Mouse (Mus musculus): ENCODE results near the gene Olfr1248. TPM values are rescaled to one million over a fixed set of nuclear protein-coding genes. Genes with fewer than 3 reads are reported as not detected.
"Not testable (repeated sequence)": the region's sequence is repeated elsewhere in the genome, so short reads cannot be mapped to it uniquely, and the experiment has no call there.

Gene Olfr1248
- total RNA-seq (2017) = not detected in 3 replicates

DNA sequence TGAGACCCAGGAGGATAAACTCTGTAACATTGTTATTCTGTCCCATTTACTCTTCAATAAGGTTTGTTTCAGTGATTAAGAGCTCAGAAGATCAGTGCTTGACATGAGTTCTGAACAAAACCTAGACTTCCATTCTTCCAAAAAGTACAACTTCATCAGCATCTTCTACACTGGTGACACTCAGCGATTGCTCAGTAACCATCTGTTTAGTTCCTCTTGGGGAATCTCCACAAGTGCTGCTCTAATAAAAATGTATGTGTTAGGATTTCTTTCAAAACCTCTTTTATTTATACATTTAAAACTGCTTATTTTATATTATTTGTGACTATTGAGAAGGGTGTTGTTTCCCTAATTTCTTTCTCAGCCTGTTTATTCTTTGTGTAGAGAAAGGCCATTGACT lies at the start of gene Olfr1248:
Olfr1248 (minus strand) TSS at position 101 of the 400 bp plus-strand sequence.
- not testable (repeated sequence) for ATAC-seq (replicated peaks; ENCODE audit: insufficient number of reproducible peaks, low FRiP score, low TSS enrichment, poor library complexity, severe bottlenecking)

DNA sequence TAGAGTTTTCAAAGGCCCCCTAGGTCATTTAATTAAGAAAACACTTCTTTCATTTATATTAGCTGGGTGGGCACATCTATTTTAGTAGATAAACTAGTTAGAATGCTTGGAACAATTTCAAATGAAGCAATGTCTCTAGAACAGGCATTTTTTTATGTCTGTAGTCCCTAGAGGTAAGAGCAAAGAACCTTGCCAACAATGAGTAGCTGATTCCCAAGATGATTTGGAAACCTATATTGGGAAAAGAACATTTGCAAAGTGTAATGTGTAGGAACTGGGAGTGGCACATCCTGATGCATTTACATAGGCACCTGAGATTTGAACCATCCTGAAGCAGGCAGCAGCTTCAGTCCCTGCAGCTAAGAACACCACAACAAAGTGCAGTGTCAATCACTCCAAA lies 43.3 kb upstream of the Olfr1248 start, which contains the start of gene Olfr1250:
Olfr1250 (minus strand) TSS at position 101 of the 400 bp plus-strand sequence.
- no peak for ATAC-seq (replicated peaks; ENCODE audit: insufficient number of reproducible peaks, low FRiP score, low TSS enrichment, poor library complexity, severe bottlenecking)

DNA sequence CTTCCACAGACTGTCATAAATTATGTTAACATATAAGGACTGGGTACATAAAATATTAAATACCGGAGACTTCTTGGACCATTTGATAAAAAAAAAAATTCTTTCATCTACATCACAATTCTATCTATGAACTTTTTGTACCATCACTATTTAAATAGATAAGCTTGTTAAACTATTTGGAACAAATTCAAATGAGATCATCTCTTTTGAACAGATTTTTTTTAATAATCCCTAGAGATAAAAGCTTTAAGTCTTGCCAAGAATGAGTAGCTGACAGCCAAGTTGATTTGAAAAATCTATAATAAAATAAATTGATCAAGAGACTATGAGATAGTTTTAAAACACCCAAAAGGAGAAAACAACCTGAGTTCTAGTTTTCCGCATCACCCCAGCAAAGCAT lies 16.8 kb upstream of the Olfr1248 start, which contains the start of gene Olfr1249:
Olfr1249 (minus strand) TSS at position 101 of the 400 bp plus-strand sequence.
- ATAC-seq (replicated peaks; ENCODE audit: insufficient number of reproducible peaks, low FRiP score, low TSS enrichment, poor library complexity, severe bottlenecking) = no peak

DNA sequence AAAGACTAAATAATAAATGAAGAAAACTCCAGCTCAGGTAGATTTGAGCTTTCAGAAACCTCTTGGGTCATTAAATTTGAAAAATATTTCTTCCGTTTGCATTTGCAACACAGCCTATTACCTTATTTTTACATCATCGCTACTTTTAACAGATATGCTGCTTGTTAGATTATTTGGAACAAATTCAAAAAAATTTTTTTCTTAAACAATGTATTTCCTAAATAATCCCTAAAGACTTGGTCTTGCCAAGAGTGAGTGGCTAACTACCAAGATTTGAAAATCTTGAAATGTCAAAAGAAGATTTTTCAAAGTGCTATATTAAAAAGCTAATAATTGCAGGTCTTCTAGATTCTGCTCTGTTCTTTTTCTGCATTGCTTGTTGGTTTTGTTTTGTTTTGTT lies 4.0 kb downstream of the Olfr1248 start, which contains the start of gene Olfr1247:
Olfr1247 (minus strand) TSS at position 101 of the 400 bp plus-strand sequence.
- ATAC-seq (replicated peaks; ENCODE audit: insufficient number of reproducible peaks, low FRiP score, low TSS enrichment, poor library complexity, severe bottlenecking) = no peak

DNA sequence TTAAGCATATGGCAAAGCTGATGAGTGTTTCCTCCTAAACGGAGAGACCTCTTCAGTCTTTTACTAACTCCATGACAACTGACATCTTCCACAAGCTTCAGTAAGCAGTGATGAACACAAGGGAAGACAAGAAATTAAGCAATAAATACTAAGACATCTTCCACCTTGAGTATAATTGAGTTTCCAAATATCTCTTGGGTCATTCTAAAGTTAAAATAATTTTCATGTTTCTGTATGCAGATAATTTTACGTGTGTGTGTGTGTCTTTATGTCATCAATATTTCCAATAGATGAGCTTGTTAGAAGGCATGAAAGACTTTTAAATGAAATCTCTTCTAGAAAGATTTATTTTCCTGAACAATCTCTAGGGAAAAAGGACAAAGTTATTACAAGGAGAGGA lies 25.0 kb downstream of the Olfr1248 start, which contains the start of gene Olfr1246:
Olfr1246 (minus strand) TSS at position 101 of the 400 bp plus-strand sequence.
- ATAC-seq (replicated peaks; ENCODE audit: insufficient number of reproducible peaks, low FRiP score, low TSS enrichment, poor library complexity, severe bottlenecking) = no peak

DNA sequence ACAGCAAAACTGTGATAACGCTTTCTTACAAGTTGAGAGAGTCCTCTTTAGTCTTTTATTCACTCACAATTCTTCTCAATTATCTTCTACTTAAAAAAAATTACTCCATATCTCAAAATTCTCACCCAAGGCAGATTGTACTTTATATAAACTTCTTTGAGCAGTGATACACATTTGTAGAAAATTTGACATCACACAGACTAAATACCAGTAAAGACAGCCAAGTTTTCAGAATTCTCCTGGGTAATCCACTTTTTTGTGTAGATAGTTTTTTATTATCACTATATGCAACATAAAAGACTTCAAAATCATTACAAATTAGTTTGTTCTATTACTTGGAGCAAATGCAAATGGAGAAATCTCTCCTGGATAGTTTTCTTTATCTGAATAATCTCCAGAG lies 39.7 kb downstream of the Olfr1248 start, which contains the start of gene Olfr1245:
Olfr1245 (minus strand) TSS at position 101 of the 400 bp plus-strand sequence.
- no peak for ATAC-seq (replicated peaks; ENCODE audit: insufficient number of reproducible peaks, low FRiP score, low TSS enrichment, poor library complexity, severe bottlenecking)

Other genes starting within 250 kb of the Olfr1248 start
- not detected in 3 replicates for gene Olfr1238, start 208.6 kb downstream of the Olfr1248 start, total RNA-seq (2017)
- gene Olfr1239, start 197.8 kb downstream of the Olfr1248 start, total RNA-seq (2017) = not detected in 3 replicates
- gene Olfr1240, start 175.2 kb downstream of the Olfr1248 start, total RNA-seq (2017) = not detected in 3 replicates
- gene Olfr1241, start 131.1 kb downstream of the Olfr1248 start, total RNA-seq (2017) = not detected in 3 replicates
- gene Olfr1242, start 119.9 kb downstream of the Olfr1248 start, total RNA-seq (2017) = not detected in 3 replicates
- gene Olfr1243, start 86.8 kb downstream of the Olfr1248 start, total RNA-seq (2017) = not detected in 3 replicates
- not detected in 3 replicates for gene Olfr1245, start 39.8 kb downstream of the Olfr1248 start, total RNA-seq (2017)
- gene Olfr1246, start 25.1 kb downstream of the Olfr1248 start, total RNA-seq (2017) = 0.10 TPM in 2 of 3 replicates, not detected in the other
- 0.32 TPM in 1 of 3 replicates, not detected in the others for gene Olfr1247, start 4.1 kb downstream of the Olfr1248 start, total RNA-seq (2017)
- not detected in 3 replicates for gene Olfr1249, start 16.7 kb upstream of the Olfr1248 start, total RNA-seq (2017)
- 0.10 TPM in 1 of 3 replicates, not detected in the others for gene Olfr1250, start 43.2 kb upstream of the Olfr1248 start, total RNA-seq (2017)
- not detected in 3 replicates for gene Olfr1251, start 53.7 kb upstream of the Olfr1248 start, total RNA-seq (2017)
- not detected in 3 replicates for gene Olfr1252, start 106.8 kb upstream of the Olfr1248 start, total RNA-seq (2017)
- gene Olfr1253, start 138.8 kb upstream of the Olfr1248 start, total RNA-seq (2017) = not detected in 3 replicates
- not detected in 3 replicates for gene Olfr1254, start 175.4 kb upstream of the Olfr1248 start, total RNA-seq (2017)
- not detected in 3 replicates for gene Olfr1255, start 193.8 kb upstream of the Olfr1248 start, total RNA-seq (2017)
- gene Olfr1256, start 223.3 kb upstream of the Olfr1248 start, total RNA-seq (2017) = not detected in 3 replicates
- gene Olfr48, start 230.0 kb upstream of the Olfr1248 start, total RNA-seq (2017) = not detected in 3 replicates

Measured in monocyte, adult 5-6 weeks (primary cell).